Mouse (Mus musculus): ENCODE measurements at regions not wholly inside any gene's neighbourhood (a gene's known extent, or its start where the extent isn't known, plus 50 kb on each side); places are given as distances from the start of the nearest gene placed in this dataset.

DNA sequence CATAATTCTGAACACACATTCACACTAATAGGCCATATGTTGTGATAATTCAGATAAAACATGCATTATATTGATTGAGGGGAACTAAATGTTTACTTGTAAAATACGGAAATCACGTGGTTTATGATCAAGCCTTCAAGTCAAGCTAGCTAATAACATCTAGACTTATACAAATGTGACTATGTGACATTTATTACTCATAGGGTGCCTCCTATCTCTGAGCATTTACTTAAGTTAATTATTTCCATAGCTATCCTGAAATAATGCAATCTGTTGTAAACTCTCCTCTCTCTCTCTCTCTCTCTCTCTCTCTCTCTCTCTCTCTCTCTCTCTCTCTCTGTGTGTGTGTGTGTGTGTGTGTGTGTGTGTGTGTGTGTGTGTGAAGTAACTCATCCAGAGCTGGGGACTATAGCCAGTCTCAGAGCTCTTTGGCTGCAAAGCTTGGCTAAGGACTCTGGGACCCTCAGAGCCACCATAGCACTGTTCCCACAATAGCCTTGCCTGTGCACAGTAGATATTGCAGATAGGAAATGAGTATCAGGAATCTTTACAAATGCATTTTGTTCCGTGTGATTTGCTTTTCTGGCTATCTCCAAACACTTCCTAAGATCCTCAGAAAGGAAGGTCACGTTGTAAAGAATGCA lies 263.5 kb downstream of the Rnd3 start:
- Histone ChIP-seq H3K9ac (ENCODE audit: insufficient read depth, low read depth, low read length, poor library complexity, severe bottlenecking) (no peak overlapping the region), H3K27ac (ENCODE audit: insufficient read depth, low read depth, low read length, poor library complexity, severe bottlenecking) (no peak overlapping the region), H3K36me3 (ENCODE audit: control insufficient read depth, insufficient read depth, low read length, poor library complexity, severe bottlenecking) (no peaks in the 10 kb centered on the region), H3K4me3 (ENCODE audit: insufficient read depth in 1 of 2, low read depth in 1 of 2, low read length in 2 of 2, poor library complexity in 1 of 2, severe bottlenecking in 1 of 2) (no peak overlapping the region), H3K9me3 (ENCODE audit: control insufficient read depth, insufficient read depth, low read depth, low read length) (peaks cover 4% of the 10 kb centered on the region; the same call in 1 of the 2 replicates), H3K4me1 (ENCODE audit: control insufficient read depth in 2 of 2, insufficient read depth in 2 of 2, low read length in 2 of 2, poor library complexity in 1 of 2) (no peaks in the 10 kb centered on the region)
- no peak for TF ChIP-seq HCFC1 (IDR thresholded peaks at IDR 0.05; ENCODE audit: borderline replicate concordance, insufficient read depth, low read length)
- TF ChIP-seq ZC3H11A (IDR thresholded peaks at IDR 0.05; ENCODE audit: borderline replicate concordance, low read depth, low read length): no peak
- no peak for TF ChIP-seq ZNF384 (IDR thresholded peaks at IDR 0.05; ENCODE audit: low read depth, low read length)
- no peak for TF ChIP-seq MAFK (IDR thresholded peaks at IDR 0.05; ENCODE audit: insufficient read depth, low read depth, low read length)
- TF ChIP-seq CHD2 (IDR thresholded peaks at IDR 0.05; ENCODE audit: low read depth, low read length): no peak
- DNase-seq (ENCODE audit: low read depth, low spot score): no peak
- in situ Hi-C loops (cut with MboI; ENCODE audit: low sequenced_read_pairs in 2 of 2, unreplicated experiment in 2 of 2): no loop called here

DNA sequence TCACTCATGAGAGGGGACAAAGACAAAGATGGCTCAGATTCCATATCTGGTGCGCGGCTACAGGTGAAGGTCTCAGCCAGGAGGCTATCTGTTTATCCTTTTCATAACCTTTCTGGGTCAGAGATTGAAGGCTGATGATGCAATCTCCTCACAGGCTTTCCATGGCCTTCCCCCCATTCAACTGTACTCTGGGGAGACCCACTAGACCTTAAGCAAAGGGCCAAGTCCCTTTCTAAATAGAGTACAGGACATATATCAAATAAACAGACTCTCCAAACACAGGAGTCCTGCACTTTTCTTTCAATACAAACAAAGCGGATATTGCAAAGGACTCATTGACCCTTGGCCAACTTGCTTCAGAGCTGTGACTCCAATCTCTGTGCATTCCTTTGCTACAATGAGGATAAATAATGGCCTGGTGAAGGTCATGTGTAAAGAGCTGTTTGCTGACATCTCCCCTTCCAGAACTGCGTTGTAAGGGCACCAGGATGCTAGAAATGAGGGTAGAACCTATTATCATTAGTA lies 267.3 kb downstream of the Rnd3 start:
- no peaks in the 10 kb centered on the region for H3K9me3 ChIP-seq (ENCODE audit: control insufficient read depth, insufficient read depth, low read depth, low read length)
- TF ChIP-seq CHD2 (IDR thresholded peaks at IDR 0.05; ENCODE audit: low read depth, low read length) (no peak), MAFK (IDR thresholded peaks at IDR 0.05; ENCODE audit: insufficient read depth, low read depth, low read length) (no peak), ZNF384 (IDR thresholded peaks at IDR 0.05; ENCODE audit: low read depth, low read length) (no peak), HCFC1 (IDR thresholded peaks at IDR 0.05; ENCODE audit: borderline replicate concordance, insufficient read depth, low read length) (no peak), ZC3H11A (IDR thresholded peaks at IDR 0.05; ENCODE audit: borderline replicate concordance, low read depth, low read length) (no peak)
- H3K4me1 ChIP-seq (ENCODE audit: control insufficient read depth in 2 of 2, insufficient read depth in 2 of 2, low read length in 2 of 2, poor library complexity in 1 of 2): no peaks in the 10 kb centered on the region
- no peak overlapping the region for H3K4me3 ChIP-seq (ENCODE audit: insufficient read depth in 1 of 2, low read depth in 1 of 2, low read length in 2 of 2, poor library complexity in 1 of 2, severe bottlenecking in 1 of 2)
- in situ Hi-C loops (cut with MboI; ENCODE audit: low sequenced_read_pairs in 2 of 2, unreplicated experiment in 2 of 2): no loop called here
- no peak overlapping the region for H3K27ac ChIP-seq (ENCODE audit: insufficient read depth, low read depth, low read length, poor library complexity, severe bottlenecking)
- no peaks in the 10 kb centered on the region for H3K36me3 ChIP-seq (ENCODE audit: control insufficient read depth, insufficient read depth, low read length, poor library complexity, severe bottlenecking)
- no peak overlapping the region for H3K9ac ChIP-seq (ENCODE audit: insufficient read depth, low read depth, low read length, poor library complexity, severe bottlenecking)
- DNase-seq (ENCODE audit: low read depth, low spot score): no peak

DNA sequence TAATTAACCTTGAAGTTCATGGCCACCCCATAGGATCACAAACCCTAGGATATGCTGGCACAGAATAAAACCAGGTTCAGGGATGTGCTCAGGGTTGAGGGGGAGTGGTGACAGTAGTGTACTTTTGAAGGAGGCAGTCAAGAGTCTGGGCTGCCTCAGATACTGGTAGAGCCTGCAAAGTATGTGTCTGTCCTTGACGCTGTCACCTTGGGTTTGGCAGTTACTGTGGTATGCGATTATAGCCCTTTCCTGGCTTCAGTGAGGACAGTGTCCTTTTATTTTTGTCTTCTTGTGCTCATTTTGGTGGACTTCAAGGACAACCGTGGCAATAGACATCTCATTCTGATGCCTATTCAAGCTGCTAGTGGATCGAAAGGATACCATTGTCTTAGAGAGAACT lies 268.1 kb downstream of the Rnd3 start:
- DNase-seq (ENCODE audit: low read depth, low spot score): no peak
- TF ChIP-seq CHD2 (IDR thresholded peaks at IDR 0.05; ENCODE audit: low read depth, low read length) (no peak), MAFK (IDR thresholded peaks at IDR 0.05; ENCODE audit: insufficient read depth, low read depth, low read length) (no peak), HCFC1 (IDR thresholded peaks at IDR 0.05; ENCODE audit: borderline replicate concordance, insufficient read depth, low read length) (no peak), ZC3H11A (IDR thresholded peaks at IDR 0.05; ENCODE audit: borderline replicate concordance, low read depth, low read length) (no peak), ZNF384 (IDR thresholded peaks at IDR 0.05; ENCODE audit: low read depth, low read length) (no peak)
- Histone ChIP-seq H3K4me3 (ENCODE audit: insufficient read depth in 1 of 2, low read depth in 1 of 2, low read length in 2 of 2, poor library complexity in 1 of 2, severe bottlenecking in 1 of 2) (no peak overlapping the region), H3K9me3 (ENCODE audit: control insufficient read depth, insufficient read depth, low read depth, low read length) (no peaks in the 10 kb centered on the region), H3K36me3 (ENCODE audit: control insufficient read depth, insufficient read depth, low read length, poor library complexity, severe bottlenecking) (no peaks in the 10 kb centered on the region), H3K4me1 (ENCODE audit: control insufficient read depth in 2 of 2, insufficient read depth in 2 of 2, low read length in 2 of 2, poor library complexity in 1 of 2) (no peaks in the 10 kb centered on the region), H3K27ac (ENCODE audit: insufficient read depth, low read depth, low read length, poor library complexity, severe bottlenecking) (no peak overlapping the region), H3K9ac (ENCODE audit: insufficient read depth, low read depth, low read length, poor library complexity, severe bottlenecking) (no peak overlapping the region)
- in situ Hi-C loops (cut with MboI; ENCODE audit: low sequenced_read_pairs in 2 of 2, unreplicated experiment in 2 of 2): no loop called here

DNA sequence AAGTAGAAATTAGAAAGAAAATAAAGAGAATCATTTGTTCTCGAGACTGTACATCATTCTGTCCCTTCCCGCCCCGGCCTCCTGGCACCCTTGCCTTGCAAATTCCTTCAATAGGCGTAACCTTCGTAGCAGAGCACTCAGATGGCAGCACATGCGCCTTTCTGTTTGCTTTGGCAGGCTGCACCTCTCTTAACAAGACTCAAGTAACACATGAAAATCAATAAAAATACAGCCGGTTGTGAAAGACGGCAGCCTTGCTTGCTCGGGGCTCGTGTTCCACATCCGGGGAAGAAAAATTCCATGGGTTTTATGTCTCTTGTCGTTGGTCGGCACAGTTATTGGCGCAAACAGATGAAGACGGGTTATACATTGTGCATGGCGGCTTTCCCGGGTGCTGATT lies 271.2 kb downstream of the Rnd3 start:
- no peak overlapping the region for H3K27ac ChIP-seq (ENCODE audit: insufficient read depth, low read depth, low read length, poor library complexity, severe bottlenecking)
- H3K9me3 ChIP-seq (ENCODE audit: control insufficient read depth, insufficient read depth, low read depth, low read length): no peaks in the 10 kb centered on the region
- no peaks in the 10 kb centered on the region for H3K36me3 ChIP-seq (ENCODE audit: control insufficient read depth, insufficient read depth, low read length, poor library complexity, severe bottlenecking)
- in situ Hi-C loops (cut with MboI; ENCODE audit: low sequenced_read_pairs in 2 of 2, unreplicated experiment in 2 of 2): no loop called here
- DNase-seq (ENCODE audit: low read depth, low spot score): no peak
- no peak overlapping the region for H3K4me3 ChIP-seq (ENCODE audit: insufficient read depth in 1 of 2, low read depth in 1 of 2, low read length in 2 of 2, poor library complexity in 1 of 2, severe bottlenecking in 1 of 2)
- TF ChIP-seq HCFC1 (IDR thresholded peaks at IDR 0.05; ENCODE audit: borderline replicate concordance, insufficient read depth, low read length): no peak
- no peaks in the 10 kb centered on the region for H3K4me1 ChIP-seq (ENCODE audit: control insufficient read depth in 2 of 2, insufficient read depth in 2 of 2, low read length in 2 of 2, poor library complexity in 1 of 2)
- no peak overlapping the region for H3K9ac ChIP-seq (ENCODE audit: insufficient read depth, low read depth, low read length, poor library complexity, severe bottlenecking)

DNA sequence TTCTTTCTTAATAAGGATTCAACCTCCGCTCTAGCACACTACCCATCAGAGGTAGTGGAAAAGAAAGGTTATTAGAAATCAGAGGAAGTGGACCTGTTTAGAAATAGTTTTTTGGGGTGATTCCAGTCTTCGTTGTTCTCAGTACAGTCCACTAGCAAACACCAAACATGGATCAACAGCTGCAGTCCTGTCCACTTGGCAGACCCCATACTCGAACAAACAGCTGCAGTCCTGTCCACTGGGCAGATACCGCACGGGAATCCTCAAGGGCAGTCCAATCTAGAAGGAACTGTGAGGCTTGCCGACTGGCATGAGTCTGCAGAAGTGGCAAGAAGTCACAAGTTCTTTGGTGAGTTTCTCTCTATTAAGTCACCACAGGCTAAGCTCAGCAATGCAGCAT lies 273.8 kb downstream of the Rnd3 start:
- Histone ChIP-seq H3K36me3 (ENCODE audit: control insufficient read depth, insufficient read depth, low read length, poor library complexity, severe bottlenecking) (no peaks in the 10 kb centered on the region), H3K9ac (ENCODE audit: insufficient read depth, low read depth, low read length, poor library complexity, severe bottlenecking) (no peak overlapping the region), H3K4me1 (ENCODE audit: control insufficient read depth in 2 of 2, insufficient read depth in 2 of 2, low read length in 2 of 2, poor library complexity in 1 of 2) (no peaks in the 10 kb centered on the region), H3K4me3 (ENCODE audit: insufficient read depth in 1 of 2, low read depth in 1 of 2, low read length in 2 of 2, poor library complexity in 1 of 2, severe bottlenecking in 1 of 2) (no peak overlapping the region), H3K9me3 (ENCODE audit: control insufficient read depth, insufficient read depth, low read depth, low read length) (no peaks in the 10 kb centered on the region), H3K27ac (ENCODE audit: insufficient read depth, low read depth, low read length, poor library complexity, severe bottlenecking) (no peak overlapping the region)
- DNase-seq (ENCODE audit: low read depth, low spot score): no peak
- TF ChIP-seq MAFK (IDR thresholded peaks at IDR 0.05; ENCODE audit: insufficient read depth, low read depth, low read length) (no peak), ZC3H11A (IDR thresholded peaks at IDR 0.05; ENCODE audit: borderline replicate concordance, low read depth, low read length) (no peak), CHD2 (IDR thresholded peaks at IDR 0.05; ENCODE audit: low read depth, low read length) (no peak), HCFC1 (IDR thresholded peaks at IDR 0.05; ENCODE audit: borderline replicate concordance, insufficient read depth, low read length) (no peak), ZNF384 (IDR thresholded peaks at IDR 0.05; ENCODE audit: low read depth, low read length) (no peak)
- in situ Hi-C loops (cut with MboI; ENCODE audit: low sequenced_read_pairs in 2 of 2, unreplicated experiment in 2 of 2): no loop called here
